Mouse (Mus musculus): ENCODE results near the gene Pstpip1. TPM values are rescaled to one million over a fixed set of nuclear protein-coding genes. Genes with fewer than 3 reads are reported as not detected.
A peak's percentile ranks its signal among the peaks of the same experiment; 100 is the strongest.

Pstpip1 gene
- polyA plus RNA-seq, 1 experiment, result 7.5 TPM

DNA sequence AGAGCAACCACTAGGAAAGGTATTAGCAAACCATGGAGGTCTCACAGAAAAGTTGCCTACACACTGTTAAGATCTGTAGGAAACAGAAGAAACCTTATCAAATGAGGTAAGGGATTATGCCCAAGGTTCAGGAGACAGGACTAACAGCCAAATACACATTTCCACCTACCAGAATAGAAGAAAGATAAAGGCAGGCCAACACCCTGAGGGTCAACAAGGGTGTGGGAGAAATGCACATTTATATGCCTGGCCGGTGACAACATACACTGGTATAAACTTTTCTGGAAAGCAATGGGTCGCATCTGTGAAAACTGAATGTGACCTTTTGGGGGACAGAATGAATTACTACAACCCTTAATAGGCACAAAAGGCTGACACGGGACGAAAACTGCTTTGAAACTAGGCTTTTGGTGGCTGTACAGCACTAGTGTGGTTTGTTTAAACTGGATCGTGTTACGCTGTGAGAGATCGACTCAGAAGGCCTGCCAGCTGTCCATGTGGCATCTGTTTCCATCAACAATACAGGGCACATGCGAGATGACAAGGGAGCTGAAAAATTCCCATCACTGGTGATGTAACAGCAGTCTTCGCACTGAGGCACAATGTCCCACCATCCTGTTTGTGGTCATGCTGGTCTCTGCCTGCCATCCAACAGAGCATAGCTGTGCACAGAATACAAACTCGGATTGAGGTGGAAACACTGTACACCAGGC is 42.2 kb downstream of the Pstpip1 start:
- Histone ChIP-seq H3K27me3 (ENCODE audit: control insufficient read depth, insufficient read depth, low read length) (no peaks in the 10 kb centered on the region), H3K4me3 (ENCODE audit: low read depth, low read length) (no peak overlapping the region), H3K27ac (ENCODE audit: insufficient read depth, low read depth, low read length) (peak overlapping the region; percentile 29; the same call in 1 of the 2 replicates), H3K4me1 (ENCODE audit: control insufficient read depth, insufficient read depth, insufficient read length, low read length) (peaks cover 12% of the 10 kb centered on the region; the same call in 1 of the 2 replicates), H3K36me3 (ENCODE audit: control insufficient read depth, insufficient read depth, low read length) (peaks cover 49% of the 10 kb centered on the region)
- WGBS, result 57% methylated on average over 10 of the region's 10 CpGs
- no peak for TF ChIP-seq POLR2A (IDR thresholded peaks at IDR 0.05; ENCODE audit: low read depth, low read length)
- no peak for TF ChIP-seq CTCF (IDR thresholded peaks at IDR 0.05; ENCODE audit: extremely low read depth, insufficient read length, insufficient replicate concordance, low read depth, low read length)

DNA sequence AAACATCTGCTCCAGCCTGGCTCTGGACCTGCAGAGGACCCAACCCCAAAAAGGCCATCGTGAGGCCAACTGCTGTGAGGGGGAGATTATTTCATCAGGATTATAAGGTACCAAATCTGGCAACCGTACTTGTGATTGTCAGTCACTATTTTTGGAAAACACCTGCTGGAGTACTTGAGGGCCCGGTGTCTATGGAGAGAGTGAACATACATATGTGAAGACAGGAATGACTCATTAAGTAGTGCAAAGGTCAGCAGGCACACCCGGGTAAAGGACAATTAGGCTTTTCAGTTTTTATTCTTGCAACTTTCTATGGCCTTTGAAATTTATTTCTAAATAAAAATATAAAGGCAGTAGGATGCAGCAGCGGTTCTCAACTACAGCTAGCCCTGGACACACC is 44.2 kb downstream of the Pstpip1 start:
- peaks cover 47% of the 10 kb centered on the region for H3K36me3 ChIP-seq (ENCODE audit: control insufficient read depth, insufficient read depth, low read length)

GRCm38 (mm10) chr9:56134614-56135013 is 44.9 kb downstream of the Pstpip1 start:
- Histone ChIP-seq H3K27me3 (ENCODE audit: control insufficient read depth, insufficient read depth, low read length) (no peaks in the 10 kb centered on the region), H3K4me3 (ENCODE audit: low read depth, low read length) (no peak overlapping the region), H3K4me1 (ENCODE audit: control insufficient read depth, insufficient read depth, insufficient read length, low read length) (peaks cover 12% of the 10 kb centered on the region; the same call in 1 of the 2 replicates), H3K27ac (ENCODE audit: insufficient read depth, low read depth, low read length) (peak overlapping the region; percentile 27), H3K36me3 (ENCODE audit: control insufficient read depth, insufficient read depth, low read length) (peaks cover 42% of the 10 kb centered on the region)
- TF ChIP-seq CTCF (IDR thresholded peaks at IDR 0.05; ENCODE audit: extremely low read depth, insufficient read length, insufficient replicate concordance, low read depth, low read length) (no peak), POLR2A (IDR thresholded peaks at IDR 0.05; ENCODE audit: low read depth, low read length) (no peak)
- whole genome bisulfite sequencing, result 68% methylated on average over 4 of the region's 4 CpGs

More for the DNA sequence above, 44.2 kb downstream of the Pstpip1 start:
- TF ChIP-seq POLR2A (IDR thresholded peaks at IDR 0.05; ENCODE audit: low read depth, low read length) (no peak), CTCF (IDR thresholded peaks at IDR 0.05; ENCODE audit: extremely low read depth, insufficient read length, insufficient replicate concordance, low read depth, low read length) (no peak)
- Histone ChIP-seq H3K4me1 (ENCODE audit: control insufficient read depth, insufficient read depth, insufficient read length, low read length) (peaks cover 12% of the 10 kb centered on the region; the same call in 1 of the 2 replicates), H3K27me3 (ENCODE audit: control insufficient read depth, insufficient read depth, low read length) (no peaks in the 10 kb centered on the region), H3K4me3 (ENCODE audit: low read depth, low read length) (no peak overlapping the region), H3K27ac (ENCODE audit: insufficient read depth, low read depth, low read length) (peak overlapping the region; percentile 27; the same call in 1 of the 2 replicates)
- 23% methylated on average over 5 of the region's 5 CpGs for WGBS

- Histone ChIP-seq H3K4me3 (ENCODE audit: low read depth, low read length) (no peak overlapping the region), H3K27me3 (ENCODE audit: control insufficient read depth, insufficient read depth, low read length) (no peaks in the 10 kb centered on the region), H3K4me1 (ENCODE audit: control insufficient read depth, insufficient read depth, insufficient read length, low read length) (peaks cover 12% of the 10 kb centered on the region; the same call in 1 of the 2 replicates), H3K27ac (ENCODE audit: insufficient read depth, low read depth, low read length) (no peak overlapping the region), H3K36me3 (ENCODE audit: control insufficient read depth, insufficient read depth, low read length) (peaks cover 37% of the 10 kb centered on the region)
- TF ChIP-seq CTCF (IDR thresholded peaks at IDR 0.05; ENCODE audit: extremely low read depth, insufficient read length, insufficient replicate concordance, low read depth, low read length) (no peak), POLR2A (IDR thresholded peaks at IDR 0.05; ENCODE audit: low read depth, low read length) (no peak)
- WGBS, result 70% methylated on average over 4 of the region's 4 CpGs
These were observed 45.9 kb downstream of the Pstpip1 start for GRCm38 (mm10) chr9:56135590-56136197.

DNA sequence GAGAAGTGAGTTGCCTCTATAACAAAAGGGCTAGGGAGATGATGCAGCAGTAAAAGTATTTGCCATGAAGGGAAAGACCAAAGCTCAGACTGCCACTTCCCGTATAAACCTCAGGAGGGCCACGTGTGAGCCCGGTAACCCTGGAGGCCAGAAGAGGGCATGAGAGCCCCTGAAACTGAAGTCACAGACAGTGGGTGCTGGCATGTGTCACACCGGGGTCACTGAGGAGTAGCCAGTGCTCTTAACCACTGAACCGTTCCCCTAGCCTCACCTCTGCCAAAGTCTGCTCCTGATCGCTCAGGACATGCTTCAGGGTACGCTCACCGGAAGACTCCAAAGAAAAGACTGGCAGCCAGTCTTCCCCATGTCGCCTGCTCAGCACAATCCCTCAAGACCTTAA is 52.0 kb downstream of the Pstpip1 start:
- H3K4me1 ChIP-seq (ENCODE audit: control insufficient read depth, insufficient read depth, insufficient read length, low read length), result no peaks in the 10 kb centered on the region
- 85% methylated on average over 9 of the region's 9 CpGs for WGBS

DNA sequence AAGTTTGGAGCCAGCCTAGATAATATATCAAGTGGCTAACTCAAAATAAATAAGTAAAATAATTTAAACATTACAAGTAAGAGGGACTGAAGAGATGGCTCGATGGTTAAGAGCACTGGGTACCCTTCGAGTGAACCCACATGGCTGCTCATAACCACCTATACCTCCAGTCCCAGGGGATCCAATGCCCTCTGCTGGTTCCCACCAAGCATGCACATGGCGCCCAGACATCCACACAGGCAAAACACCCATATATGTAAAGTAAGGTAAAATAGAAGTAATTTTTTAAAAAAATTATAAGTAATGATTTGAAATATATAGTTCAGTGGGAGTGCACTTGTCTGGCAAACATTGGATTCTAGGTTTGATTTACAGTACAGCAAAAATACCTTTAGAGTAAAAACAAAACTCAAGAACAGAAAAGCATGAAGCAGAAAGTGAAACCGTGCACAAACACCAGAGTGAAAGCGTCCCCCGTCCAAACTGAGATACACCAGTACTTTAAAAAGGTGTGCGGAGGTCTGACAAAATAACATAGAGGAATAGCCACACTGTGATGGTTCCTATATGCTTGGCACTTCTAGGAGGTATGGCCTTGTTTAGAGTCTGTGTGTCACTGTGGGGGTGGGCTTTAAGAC is 54.7 kb downstream of the Pstpip1 start:
- Histone ChIP-seq H3K36me3 (ENCODE audit: control insufficient read depth, insufficient read depth, low read length) (peaks cover 31% of the 10 kb centered on the region), H3K27ac (ENCODE audit: insufficient read depth, low read depth, low read length) (no peak overlapping the region), H3K27me3 (ENCODE audit: control insufficient read depth, insufficient read depth, low read length) (no peaks in the 10 kb centered on the region), H3K4me3 (ENCODE audit: low read depth, low read length) (no peak overlapping the region), H3K4me1 (ENCODE audit: control insufficient read depth, insufficient read depth, insufficient read length, low read length) (no peaks in the 10 kb centered on the region; the same call in 1 of the 2 replicates)
- WGBS, result 90% methylated on average over 7 of the region's 7 CpGs
- TF ChIP-seq CTCF (IDR thresholded peaks at IDR 0.05; ENCODE audit: extremely low read depth, insufficient read length, insufficient replicate concordance, low read depth, low read length) (no peak), POLR2A (IDR thresholded peaks at IDR 0.05; ENCODE audit: low read depth, low read length) (no peak)

More for the DNA sequence above, 52.0 kb downstream of the Pstpip1 start:
- H3K36me3 ChIP-seq (ENCODE audit: control insufficient read depth, insufficient read depth, low read length), result peaks cover 36% of the 10 kb centered on the region
- no peak overlapping the region for H3K27ac ChIP-seq (ENCODE audit: insufficient read depth, low read depth, low read length)
- TF ChIP-seq CTCF (IDR thresholded peaks at IDR 0.05; ENCODE audit: extremely low read depth, insufficient read length, insufficient replicate concordance, low read depth, low read length) (no peak), POLR2A (IDR thresholded peaks at IDR 0.05; ENCODE audit: low read depth, low read length) (no peak)
- no peaks in the 10 kb centered on the region for H3K27me3 ChIP-seq (ENCODE audit: control insufficient read depth, insufficient read depth, low read length)
- no peak overlapping the region for H3K4me3 ChIP-seq (ENCODE audit: low read depth, low read length)

Data from small intestine, adult 2 months (tissue).